Comparison of ENCODE assay signal across 7 mouse cellular contexts in genomic region chr10:85872479-85872773, GRCm38 (mm10). TPM values are rescaled to one million over a fixed set of nuclear protein-coding genes. Genes with fewer than 3 reads are reported as not detected.
DNase-seq lines count a peak whose midpoint lies in the region; ATAC-seq and TF ChIP-seq lines count a peak whose summit lies in the region.

No protein-coding gene starts in this region.

- H3K36me3 ChIP-seq in neural tube, embryonic 11.5 days (ENCODE audit: control insufficient read depth, insufficient read depth, low read length), result peaks cover 11% of the 10 kb centered on the region
- H3K36me3 ChIP-seq in embryonic facial prominence, embryonic 14.5 days (ENCODE audit: control insufficient read depth, insufficient read depth, low read length), result peaks cover 35% of the 10 kb centered on the region
- peaks cover 15% of the 10 kb centered on the region; the same call in 1 of the 2 replicates for H3K36me3 ChIP-seq in limb, embryonic 11.5 days (ENCODE audit: control insufficient read depth, insufficient read depth, low read length)

- no peak for TF ChIP-seq POLR2A in olfactory bulb, adult 2 months (IDR thresholded peaks at IDR 0.05; ENCODE audit: insufficient read depth, low read depth, low read length)

- ATAC-seq in neural tube, embryonic 11.5 days (ENCODE audit: insufficient read depth, low FRiP score, low TSS enrichment), result 0 out of 2 replicates have a peak, but pooled peaks have one; percentile 36
- no peak for ATAC-seq in embryonic facial prominence, embryonic 14.5 days (ENCODE audit: low read depth)
- ATAC-seq in limb, embryonic 11.5 days (ENCODE audit: insufficient number of reproducible peaks, low FRiP score, low TSS enrichment, low read depth), result no peak

- no peaks in the 10 kb centered on the region for H3K27me3 ChIP-seq in neural tube, embryonic 11.5 days (ENCODE audit: control insufficient read depth, insufficient read depth, low read length)
- H3K27me3 ChIP-seq in embryonic facial prominence, embryonic 14.5 days (replicated peaks; ENCODE audit: control insufficient read depth, insufficient read depth, low read length), result no peaks in the 10 kb centered on the region
- H3K27me3 ChIP-seq in limb, embryonic 11.5 days (ENCODE audit: control insufficient read depth, insufficient read depth, low read length), result no peaks in the 10 kb centered on the region

- 7% methylated on average over 5 of the region's 5 CpGs for WGBS in neural tube, embryonic 11.5 days
- WGBS in embryonic facial prominence, embryonic 14.5 days, result 3% methylated on average over 5 of the region's 5 CpGs
- WGBS in limb, embryonic 11.5 days, result 4% methylated on average over 5 of the region's 5 CpGs
- 5% methylated on average over 5 of the region's 5 CpGs for WGBS in olfactory bulb, adult 2 months

- no peak for TF ChIP-seq CTCF in olfactory bulb, adult 2 months (IDR thresholded peaks at IDR 0.05; ENCODE audit: insufficient read depth, low read depth, low read length)

- no peak overlapping the region for H3K27ac ChIP-seq in neural tube, embryonic 11.5 days (ENCODE audit: low read depth, low read length)
- no peak overlapping the region for H3K27ac ChIP-seq in embryonic facial prominence, embryonic 14.5 days (replicated peaks; ENCODE audit: low read depth, low read length)
- H3K27ac ChIP-seq in limb, embryonic 11.5 days (replicated peaks; ENCODE audit: low read depth, low read length), result no peak overlapping the region
- no peak overlapping the region for H3K27ac ChIP-seq in olfactory bulb, adult 2 months (ENCODE audit: insufficient read depth, low read depth, low read length)

- peak overlapping the region; percentile 90 for H3K4me3 ChIP-seq in neural tube, embryonic 11.5 days (ENCODE audit: low read depth, low read length)
- H3K4me3 ChIP-seq in embryonic facial prominence, embryonic 14.5 days (ENCODE audit: low read depth, low read length), result peak overlapping the region; percentile 79
- peak overlapping the region; percentile 99 for H3K4me3 ChIP-seq in limb, embryonic 11.5 days (ENCODE audit: low read depth, low read length)
- H3K4me3 ChIP-seq in olfactory bulb, adult 2 months (ENCODE audit: insufficient read depth, low read depth, low read length), result peak overlapping the region; percentile 98

- peak overlapping the region; percentile 83 for H3K4me2 ChIP-seq in neural tube, embryonic 11.5 days (ENCODE audit: low read depth)
- peak overlapping the region; percentile 83 for H3K4me2 ChIP-seq in embryonic facial prominence, embryonic 14.5 days (ENCODE audit: low read depth, low read length)
- H3K4me2 ChIP-seq in limb, embryonic 11.5 days (ENCODE audit: low read depth, severe bottlenecking), result peak overlapping the region; percentile 66

- H3K9me3 ChIP-seq in neural tube, embryonic 11.5 days (ENCODE audit: control insufficient read depth, low read length), result no peaks in the 10 kb centered on the region
- 0 out of 2 replicates have a peak, but pooled peaks cover 4% of the 10 kb centered on the region for H3K9me3 ChIP-seq in embryonic facial prominence, embryonic 14.5 days (ENCODE audit: control insufficient read depth, low read length)
- no peaks in the 10 kb centered on the region for H3K9me3 ChIP-seq in limb, embryonic 11.5 days (ENCODE audit: control insufficient read depth, low read length)

- no peak for DNase-seq in neural tube, embryonic 11.5 days (ENCODE audit: low spot score)
- no peak for DNase-seq in neural tube, embryonic 10.5 days (ENCODE audit: extremely low spot score, low spot score)
- DNase-seq in embryonic facial prominence, embryonic 14.5 days (ENCODE audit: low spot score), result peak; percentile 7
- no peak for DNase-seq in limb, embryonic 11.5 days (ENCODE audit: low spot score)
- no peak for DNase-seq in frontal cortex, postnatal 14 days (ENCODE audit: low spot score in 2 of 2)
- no peak for DNase-seq in cerebellum, postnatal 10 days

- peaks cover 4% of the 10 kb centered on the region; the same call in 1 of the 2 replicates for H3K4me1 ChIP-seq in neural tube, embryonic 11.5 days (ENCODE audit: control insufficient read depth, insufficient read depth, low read length)
- peaks cover 9% of the 10 kb centered on the region for H3K4me1 ChIP-seq in embryonic facial prominence, embryonic 14.5 days (ENCODE audit: control insufficient read depth, insufficient read depth, low read length)
- H3K4me1 ChIP-seq in limb, embryonic 11.5 days (ENCODE audit: control insufficient read depth, insufficient read depth, low read length), result peaks cover 4% of the 10 kb centered on the region; the same call in 1 of the 2 replicates
- H3K4me1 ChIP-seq in olfactory bulb, adult 2 months (ENCODE audit: control insufficient read depth, insufficient read depth, low read length), result no peaks in the 10 kb centered on the region

- peak overlapping the region; percentile 70 for H3K9ac ChIP-seq in neural tube, embryonic 11.5 days (ENCODE audit: low read length)
- peak overlapping the region; percentile 78 for H3K9ac ChIP-seq in embryonic facial prominence, embryonic 14.5 days (ENCODE audit: low read depth, low read length)
- peak overlapping the region; percentile 78 for H3K9ac ChIP-seq in limb, embryonic 11.5 days (ENCODE audit: low read length)

RNA-seq across cellular contexts. Expression of gene Pwp1, which starts 43.1 kb away (rescaled TPM):
- 92.1 and 98.8 TPM in 2 replicates for polyA plus RNA-seq in neural tube, embryonic 11.5 days (2014; fragmentation: Nextera tagmentation; extraction: Ambion mirVana)
- polyA plus RNA-seq in embryonic facial prominence, embryonic 14.5 days (2014; fragmentation: Nextera tagmentation; extraction: Ambion mirVana), result 68.0 and 75.0 TPM in 2 replicates
- 103 and 106 TPM in 2 replicates for polyA plus RNA-seq in limb, embryonic 11.5 days (2014; fragmentation: Nextera tagmentation; extraction: Ambion mirVana)
- not detected in 2 replicates for polyA plus RNA-seq in olfactory bulb, adult 2 months (2012; ENCODE audit: insufficient read depth, insufficient read length, low replicate concordance, missing spikeins)

RNA-seq across cellular contexts. Expression of gene Prdm4, which starts 44.5 kb away (rescaled TPM):
- polyA plus RNA-seq in neural tube, embryonic 11.5 days (2014; fragmentation: Nextera tagmentation; extraction: Ambion mirVana), result 40.7 and 45.1 TPM in 2 replicates
- polyA plus RNA-seq in embryonic facial prominence, embryonic 14.5 days (2014; fragmentation: Nextera tagmentation; extraction: Ambion mirVana), result 20.8 and 22.3 TPM in 2 replicates
- polyA plus RNA-seq in limb, embryonic 11.5 days (2014; fragmentation: Nextera tagmentation; extraction: Ambion mirVana), result 35.8 and 36.8 TPM in 2 replicates
- polyA plus RNA-seq in olfactory bulb, adult 2 months (2012; ENCODE audit: insufficient read depth, insufficient read length, low replicate concordance, missing spikeins), result not detected in 2 replicates

RNA-seq across cellular contexts. Expression of gene Ascl4, which starts 55.1 kb away (rescaled TPM):
- 0.23 and 0.97 TPM in 2 replicates for polyA plus RNA-seq in neural tube, embryonic 11.5 days (2014; fragmentation: Nextera tagmentation; extraction: Ambion mirVana)
- polyA plus RNA-seq in embryonic facial prominence, embryonic 14.5 days (2014; fragmentation: Nextera tagmentation; extraction: Ambion mirVana), result 0.49 and 0.80 TPM in 2 replicates
- polyA plus RNA-seq in limb, embryonic 11.5 days (2014; fragmentation: Nextera tagmentation; extraction: Ambion mirVana), result 0.14 and 0.15 TPM in 2 replicates
- not detected in 2 replicates for polyA plus RNA-seq in olfactory bulb, adult 2 months (2012; ENCODE audit: insufficient read depth, insufficient read length, low replicate concordance, missing spikeins)

Comparison
In these comparisons a context has a peak if more than half of its experiments do, and no peak if none do; other contexts are left out.
1. RNA of gene Pwp1, which starts 43.1 kb away (polyA plus RNA-seq): 103 to 106 TPM in limb, embryonic 11.5 days, 92.1 to 98.8 TPM in neural tube, embryonic 11.5 days and 68.0 to 75.0 TPM in embryonic facial prominence, embryonic 14.5 days; not detected in olfactory bulb, adult 2 months; every median in the first group is over 10 times any median in the second.
2. RNA of gene Prdm4, which starts 44.5 kb away (polyA plus RNA-seq): 40.7 to 45.1 TPM in neural tube, embryonic 11.5 days, 35.8 to 36.8 TPM in limb, embryonic 11.5 days and 20.8 to 22.3 TPM in embryonic facial prominence, embryonic 14.5 days; not detected in olfactory bulb, adult 2 months; every median in the first group is over 10 times any median in the second.
3. Peak in every context shown above with its lines, with median percentiles within 50 percentile points of each other: H3K4me2 ChIP-seq, H3K4me3 ChIP-seq and H3K9ac ChIP-seq.